Mouse (Mus musculus) spleen, adult 2 months (tissue): ENCODE results near the gene Mrpl54.

Experiments used
- CTCF ChIP-seq: fragments of 200-500 bp; IDR thresholded peaks from 2 replicates; pipeline ENCODE4 v1.5.1; 2011; ENCODE audit warnings: mild to moderate bottlenecking, inconsistent platforms; ENCODE audit not compliant: insufficient read depth, insufficient read length, insufficient replicate concordance; ENCODE audit errors: extremely low read depth
- POLR2A ChIP-seq: fragments of 200-500 bp; IDR thresholded peaks from 2 replicates; pipeline ENCODE4 v1.6.1; 2011; ENCODE audit warnings: low read depth, low read length, inconsistent platforms

GRCm38 (mm10) chr10:81244146-81244545, 22.6 kb downstream of the Mrpl54 start:
- no peak for TF ChIP-seq CTCF
- TF ChIP-seq POLR2A, result no peak
